Mouse (Mus musculus) ZHBTc4 (cell line): ENCODE data around the gene Fxyd4.

Experiments used
- DNase-seq: peaks from one replicate; pipeline ENCODE4 v3.0.0-alpha.2; 2011; ENCODE audit warnings: low read depth, low spot score

Fxyd4 gene

DNA sequence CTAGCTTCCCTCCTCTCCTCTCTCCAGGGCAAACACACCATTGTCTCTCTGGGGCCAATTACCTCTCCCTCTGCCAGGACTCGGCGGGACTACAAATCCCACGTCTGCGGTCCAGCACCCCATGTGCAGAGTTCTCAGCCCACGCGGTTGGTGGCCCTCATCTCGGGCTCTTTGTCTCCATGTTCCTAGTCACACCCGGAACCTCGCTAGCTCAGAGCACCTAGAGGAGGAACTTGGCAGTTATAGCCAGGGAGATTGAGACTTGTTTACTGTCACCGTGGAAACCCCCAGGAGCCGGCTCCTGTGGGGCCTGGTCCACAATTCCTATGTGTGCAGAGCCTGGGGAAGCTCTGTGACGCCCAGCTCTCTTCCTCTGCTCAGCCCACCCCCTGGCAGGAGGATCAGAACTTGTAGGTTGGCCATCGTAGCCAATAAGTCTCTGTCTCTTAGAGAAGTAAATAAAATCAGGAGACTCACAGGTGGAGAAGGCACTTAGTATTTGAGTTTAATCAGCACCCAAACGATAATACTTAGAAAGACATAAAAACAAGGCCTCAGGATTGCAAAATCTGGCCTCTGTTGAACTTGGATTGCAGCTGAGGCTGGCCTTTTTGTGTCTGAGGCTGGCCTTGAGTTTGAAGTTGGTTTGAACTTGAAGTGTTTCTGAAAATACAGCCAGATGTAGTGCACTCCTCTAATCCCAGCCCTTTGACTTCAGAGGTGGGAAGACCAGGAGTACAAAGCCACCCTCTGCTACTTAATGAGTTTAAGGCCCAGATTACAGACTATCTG lies 45.9 kb downstream of the Fxyd4 start:
- DNase-seq = peak; percentile 79

DNA sequence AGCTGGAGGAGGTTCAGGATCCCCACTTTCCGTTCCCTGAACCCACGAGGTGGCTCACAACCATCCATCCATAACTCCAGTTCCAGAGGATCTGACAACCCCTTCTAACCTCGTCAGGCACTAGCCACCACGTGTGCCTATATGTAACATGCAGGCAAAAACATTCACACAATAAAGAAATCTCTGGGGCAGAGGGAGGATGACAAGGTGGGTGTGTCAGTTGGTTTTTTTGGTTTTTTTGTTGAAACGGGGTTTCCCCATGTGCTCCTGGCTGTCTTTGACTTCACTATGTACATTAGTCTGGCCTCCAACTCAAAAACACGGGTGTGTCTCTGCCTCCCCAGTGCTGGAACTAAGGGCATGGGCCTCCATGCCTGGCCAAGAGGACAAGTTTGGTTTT lies 47.2 kb downstream of the Fxyd4 start:
- no peak for DNase-seq

DNA sequence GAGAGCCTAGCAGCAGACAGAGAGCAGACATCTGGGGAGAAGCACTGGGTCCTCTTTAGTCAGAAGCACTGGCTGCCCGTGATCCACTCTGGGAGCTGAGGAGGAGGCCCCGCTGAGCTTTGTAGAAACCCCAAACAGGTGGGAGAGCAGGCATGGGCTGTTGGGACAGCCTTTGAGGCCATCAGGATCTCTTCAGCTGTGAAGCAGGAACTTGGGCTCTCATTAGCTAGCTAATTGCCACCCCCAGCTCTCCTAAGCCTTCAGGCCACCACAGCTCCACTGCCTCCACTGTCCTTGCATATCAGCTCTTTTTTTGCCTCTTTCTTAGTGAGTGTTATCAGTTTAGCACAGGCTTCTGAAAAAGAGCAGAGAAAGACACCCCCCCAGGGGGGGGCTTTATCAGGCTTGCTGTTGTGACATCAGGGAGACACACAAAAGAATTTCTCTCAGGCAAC lies 48.8 kb downstream of the Fxyd4 start:
- no peak for DNase-seq

DNA sequence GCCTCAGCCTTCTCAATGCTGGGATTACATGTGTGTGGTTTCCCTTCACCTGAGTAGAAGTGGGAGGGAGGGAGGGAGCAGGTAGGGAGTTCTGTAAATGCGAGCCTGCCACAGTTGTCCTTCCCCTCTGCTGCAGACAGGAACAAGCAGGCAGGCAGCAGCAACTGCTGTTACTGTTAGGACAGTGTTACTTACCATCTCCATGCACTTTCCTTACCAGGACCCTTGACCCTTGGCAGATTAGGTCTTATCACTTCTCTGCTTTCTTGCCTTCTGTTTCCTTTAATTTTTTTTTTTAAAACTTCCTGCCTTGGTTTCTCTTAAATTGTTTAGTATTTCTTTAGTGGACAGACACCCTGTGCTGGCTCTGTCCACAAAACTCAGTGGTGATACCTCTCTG lies 49.5 kb downstream of the Fxyd4 start:
- DNase-seq = no peak

DNA sequence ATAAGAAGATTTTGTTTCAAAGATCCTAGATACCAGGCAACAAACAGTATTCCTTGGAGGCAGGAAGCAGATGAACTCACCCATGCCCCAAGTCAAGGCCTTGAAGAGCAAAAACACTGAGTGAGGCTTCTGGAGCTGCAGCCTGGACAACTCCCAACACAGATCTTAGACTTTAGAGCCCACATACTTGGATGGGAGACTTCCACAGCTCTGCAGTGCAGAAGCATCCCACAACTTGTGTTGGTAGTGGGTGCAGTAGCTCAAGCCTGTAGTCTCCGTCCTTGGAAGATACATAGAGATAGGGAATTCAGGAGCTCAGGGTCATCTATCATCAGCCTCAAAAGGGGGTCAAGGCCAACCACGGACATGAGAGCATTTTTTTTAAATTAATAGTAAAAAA lies 51.5 kb downstream of the Fxyd4 start:
- no peak for DNase-seq
